Mouse (Mus musculus): ENCODE results near the gene Fam84b.

The Fam84b gene

GRCm38 (mm10) chr15:60833476-60834218, 19.9 kb downstream of the Fam84b start:
- DNase-seq (ENCODE audit: low read depth, low spot score): no peak

GRCm38 (mm10) chr15:60832586-60832985, 21.0 kb downstream of the Fam84b start:
- no peak for DNase-seq (ENCODE audit: low read depth, low spot score)

GRCm38 (mm10) chr15:60826226-60826625, 27.4 kb downstream of the Fam84b start:
- DNase-seq (ENCODE audit: low read depth, low spot score): no peak

GRCm38 (mm10) chr15:60824751-60825227, 28.8 kb downstream of the Fam84b start:
- DNase-seq (ENCODE audit: low read depth, low spot score): peak; percentile 75

- DNase-seq (ENCODE audit: low read depth, low spot score): peak; percentile 4
Measured at GRCm38 (mm10) chr15:60823870-60824709, 29.5 kb downstream of the Fam84b start.

- no peak for DNase-seq (ENCODE audit: low read depth, low spot score)
Measured at GRCm38 (mm10) chr15:60823620-60823869, 30.0 kb downstream of the Fam84b start.

- DNase-seq (ENCODE audit: low read depth, low spot score): peak; percentile 47
Measured at GRCm38 (mm10) chr15:60822803-60823619, 30.6 kb downstream of the Fam84b start.

GRCm38 (mm10) chr15:60822101-60822802, 31.3 kb downstream of the Fam84b start:
- peak; percentile 8 for DNase-seq (ENCODE audit: low read depth, low spot score)

- DNase-seq (ENCODE audit: low read depth, low spot score): no peak
Measured at GRCm38 (mm10) chr15:60818500-60818899, 35.1 kb downstream of the Fam84b start.

GRCm38 (mm10) chr15:60816478-60816877, 37.1 kb downstream of the Fam84b start:
- no peak for DNase-seq (ENCODE audit: low read depth, low spot score)

- no peak for DNase-seq (ENCODE audit: low read depth, low spot score)
Measured at GRCm38 (mm10) chr15:60814542-60814941, 39.0 kb downstream of the Fam84b start.

GRCm38 (mm10) chr15:60793041-60793673, 60.4 kb downstream of the Fam84b start:
- DNase-seq (ENCODE audit: low read depth, low spot score): no peak

GRCm38 (mm10) chr15:60789084-60789483, 64.5 kb downstream of the Fam84b start:
- DNase-seq (ENCODE audit: low read depth, low spot score): no peak

- no peak for DNase-seq (ENCODE audit: low read depth, low spot score)
Measured at GRCm38 (mm10) chr15:60783761-60784160, 69.8 kb downstream of the Fam84b start.

- DNase-seq (ENCODE audit: low read depth, low spot score): no peak
Measured at GRCm38 (mm10) chr15:60779531-60779973, 74.0 kb downstream of the Fam84b start.

GRCm38 (mm10) chr15:60779063-60779462, 74.5 kb downstream of the Fam84b start:
- no peak for DNase-seq (ENCODE audit: low read depth, low spot score)

Data from retina, adult 2 months (tissue).